Mouse (Mus musculus): ENCODE results near the gene Rgl1.
"Not testable (repeated sequence)": the region's sequence is repeated elsewhere in the genome, so short reads cannot be mapped to it uniquely, and the experiment has no call there.

The Rgl1 gene

DNA sequence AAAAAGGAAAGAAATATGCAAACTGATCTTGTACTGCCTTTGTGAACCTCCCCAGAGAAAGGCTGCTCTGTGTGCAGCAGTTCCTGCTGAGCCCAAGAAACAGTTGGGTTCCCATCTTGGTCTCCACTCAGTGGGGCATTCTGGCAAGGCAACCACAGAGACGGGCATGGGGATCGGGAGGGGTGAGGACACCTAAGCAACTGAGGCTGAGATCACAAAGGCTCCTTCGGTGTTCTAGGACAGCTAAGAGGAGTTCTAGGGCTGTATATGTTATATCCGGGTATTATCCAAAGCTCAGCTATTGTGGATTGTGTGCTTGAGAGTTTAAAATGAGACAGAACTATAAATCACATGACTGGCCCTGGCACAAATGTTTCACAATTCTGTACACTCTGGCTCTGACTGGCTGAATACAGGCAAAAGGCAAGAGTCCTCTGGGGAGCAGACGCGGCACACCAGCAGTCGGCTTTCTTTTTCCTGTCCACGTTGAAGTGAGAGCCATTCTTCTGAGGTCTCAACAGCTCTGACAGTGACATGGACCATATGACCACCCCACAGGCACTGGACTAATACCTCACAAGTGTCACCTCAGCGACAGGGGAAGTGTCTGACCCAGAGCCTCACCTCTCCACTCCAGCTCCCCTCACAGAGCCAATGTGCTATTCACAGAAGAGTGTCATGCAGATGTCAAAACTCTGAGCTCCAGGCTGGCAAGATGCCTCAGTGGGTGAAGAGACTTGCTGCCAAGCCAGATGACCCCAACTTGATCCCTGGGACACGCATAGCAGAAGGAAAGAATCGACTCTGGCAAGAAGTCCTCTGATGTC is 83.6 kb downstream of the Rgl1 start:
- in situ Hi-C loops (cut with MboI; ENCODE audit: low pct_unique_long_range_greater_than_20kb in 1 of 2, low sequenced_read_pairs in 2 of 2, unreplicated experiment in 1 of 2): no loop called here

DNA sequence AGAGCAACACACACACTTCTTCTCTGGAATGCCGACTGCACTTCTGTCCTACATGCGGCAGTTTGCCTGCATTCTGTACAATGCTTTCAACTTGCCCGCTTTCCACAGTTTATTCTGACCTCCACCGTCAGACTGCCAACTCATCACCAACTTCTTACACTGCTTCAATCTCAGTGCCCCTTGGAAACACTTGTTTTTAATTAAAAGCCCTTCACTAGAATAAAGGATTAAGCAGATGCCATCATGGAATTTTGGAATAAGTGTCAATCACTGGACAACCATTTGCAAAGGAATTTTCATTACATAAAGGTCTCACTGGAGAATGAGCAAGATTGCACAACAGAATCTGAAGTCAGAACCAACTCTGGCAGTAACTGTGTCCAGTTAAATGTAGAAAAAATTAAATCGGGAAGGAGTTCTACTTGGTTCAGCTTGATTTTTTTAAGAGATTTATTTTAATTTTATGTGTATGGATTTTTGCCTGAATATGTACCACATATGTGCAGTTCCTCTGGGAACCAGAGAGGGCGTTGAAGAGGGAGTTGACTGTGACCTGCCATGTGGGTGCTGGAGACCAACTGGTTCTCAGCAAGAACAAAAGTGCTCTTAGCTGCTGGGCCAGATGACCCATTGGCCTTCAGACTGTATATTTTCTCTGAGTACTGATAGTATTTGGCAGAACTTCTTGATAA is 84.3 kb downstream of the Rgl1 start:
- in situ Hi-C loops (cut with MboI; ENCODE audit: low pct_unique_long_range_greater_than_20kb in 1 of 2, low sequenced_read_pairs in 2 of 2, unreplicated experiment in 1 of 2): no loop called here

- in situ Hi-C loops (cut with MboI; ENCODE audit: low pct_unique_long_range_greater_than_20kb in 1 of 2, low sequenced_read_pairs in 2 of 2, unreplicated experiment in 1 of 2): no loop called here
Observed at GRCm38 (mm10) chr1:152681116-152681515, 85.0 kb downstream of the Rgl1 start.

DNA sequence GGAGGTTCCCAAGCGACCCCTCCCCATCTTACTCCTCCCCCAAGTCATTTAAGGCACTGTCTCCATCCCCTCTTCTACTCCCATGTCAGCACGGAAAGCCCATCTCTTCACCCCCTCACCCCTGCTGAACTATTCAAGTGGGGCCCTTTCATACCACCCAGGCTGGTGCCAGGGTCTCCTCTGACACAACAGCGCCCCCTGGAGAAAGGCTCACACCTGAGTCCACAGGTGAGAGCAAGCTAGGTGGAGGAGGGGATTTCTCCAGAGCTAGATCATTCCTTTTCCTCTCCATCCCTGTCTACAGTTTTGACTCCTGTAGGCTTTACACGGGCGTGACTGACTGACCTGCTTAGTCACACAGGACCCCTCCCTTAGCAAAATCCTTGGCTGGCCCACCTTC is 87.7 kb downstream of the Rgl1 start:
- in situ Hi-C loops (cut with MboI; ENCODE audit: low pct_unique_long_range_greater_than_20kb in 1 of 2, low sequenced_read_pairs in 2 of 2, unreplicated experiment in 1 of 2): no loop called here

DNA sequence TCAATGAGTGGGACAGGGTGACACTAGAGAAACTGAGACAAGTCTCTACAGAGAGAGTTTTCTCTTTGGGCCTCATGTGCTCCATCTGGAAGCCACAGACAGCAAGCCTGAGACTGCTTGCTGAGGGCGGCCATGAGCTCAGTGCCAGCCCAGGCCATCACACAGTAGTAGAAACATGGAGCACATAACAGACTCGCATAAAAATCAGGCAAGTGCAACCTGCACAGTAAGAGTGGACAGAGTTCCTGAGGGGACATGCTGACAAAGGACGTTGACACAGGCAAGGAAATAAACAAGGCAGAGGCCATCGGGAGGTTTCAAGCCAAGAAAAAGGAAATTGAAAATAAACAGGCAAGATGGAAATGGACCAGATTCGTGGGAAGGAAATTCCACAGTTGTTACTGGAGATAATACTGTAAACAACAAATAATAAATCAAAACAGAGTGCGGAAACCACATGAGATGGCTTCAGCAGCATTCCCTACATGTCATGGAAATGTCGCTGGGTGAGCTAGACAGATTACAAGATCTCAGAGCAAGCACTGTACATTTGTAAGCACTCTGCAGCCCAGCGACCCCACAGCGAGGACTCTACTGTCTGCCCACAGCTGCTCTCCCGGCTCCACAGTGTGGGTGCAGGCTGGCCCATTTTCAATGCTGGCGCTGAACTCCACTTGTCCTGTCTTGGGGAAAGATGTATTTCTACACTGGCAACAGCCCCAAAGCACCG is 88.5 kb downstream of the Rgl1 start:
- in situ Hi-C loops (cut with MboI; ENCODE audit: low pct_unique_long_range_greater_than_20kb in 1 of 2, low sequenced_read_pairs in 2 of 2, unreplicated experiment in 1 of 2): no loop called here

- in situ Hi-C loops (cut with MboI; ENCODE audit: low pct_unique_long_range_greater_than_20kb in 1 of 2, low sequenced_read_pairs in 2 of 2, unreplicated experiment in 1 of 2): no loop called here
Observed at GRCm38 (mm10) chr1:152669446-152670180, 96.5 kb downstream of the Rgl1 start.

- in situ Hi-C loops (cut with MboI; ENCODE audit: low pct_unique_long_range_greater_than_20kb in 1 of 2, low sequenced_read_pairs in 2 of 2, unreplicated experiment in 1 of 2): no loop called here
Observed at GRCm38 (mm10) chr1:152660436-152660835, 105.7 kb downstream of the Rgl1 start.

DNA sequence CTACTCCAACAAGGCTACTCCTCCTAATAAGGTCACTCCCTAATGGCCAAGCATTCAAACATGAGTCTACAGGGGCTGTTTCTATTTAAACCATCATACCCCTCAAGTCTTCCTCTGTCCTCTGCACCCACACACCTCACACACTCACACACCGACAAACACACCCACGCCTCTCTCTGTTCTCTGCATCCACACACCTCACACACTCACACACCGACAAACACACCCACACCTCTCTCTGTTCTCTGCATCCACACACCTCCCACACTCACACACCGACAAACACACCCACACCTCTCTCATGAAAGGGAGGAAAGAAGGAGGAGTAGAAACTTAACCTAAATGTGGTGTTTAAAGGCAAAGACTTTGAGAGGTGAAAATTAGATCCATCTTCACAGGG is 106.2 kb downstream of the Rgl1 start:
- in situ Hi-C loops (cut with MboI; ENCODE audit: low pct_unique_long_range_greater_than_20kb in 1 of 2, low sequenced_read_pairs in 2 of 2, unreplicated experiment in 1 of 2): no loop called here

DNA sequence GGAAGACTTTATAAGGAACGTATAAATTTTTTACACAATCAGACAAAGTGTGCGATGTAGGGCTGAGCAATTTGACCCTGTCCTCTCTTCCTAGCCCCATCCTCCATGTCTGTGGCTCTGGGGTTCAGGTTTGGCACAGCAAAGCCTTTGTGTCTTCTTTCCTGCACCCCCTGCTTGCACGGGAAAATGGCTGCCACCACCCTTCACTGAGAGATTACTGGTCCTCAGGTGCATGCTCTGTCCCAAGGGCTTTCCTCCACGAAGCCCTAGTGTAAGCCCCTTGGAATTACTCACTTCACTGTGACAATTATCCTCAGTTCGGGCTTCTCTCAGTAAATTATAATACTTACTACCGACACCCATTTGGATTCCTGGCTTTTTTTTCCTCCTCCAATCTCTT is 109.5 kb downstream of the Rgl1 start:
- in situ Hi-C loops (cut with MboI; ENCODE audit: low pct_unique_long_range_greater_than_20kb in 1 of 2, low sequenced_read_pairs in 2 of 2, unreplicated experiment in 1 of 2): no loop called here

- in situ Hi-C loops (cut with MboI; ENCODE audit: low pct_unique_long_range_greater_than_20kb in 1 of 2, low sequenced_read_pairs in 2 of 2, unreplicated experiment in 1 of 2): no loop called here
Observed at GRCm38 (mm10) chr1:152654851-152655250, 111.3 kb downstream of the Rgl1 start.

- in situ Hi-C loops (cut with MboI; ENCODE audit: low pct_unique_long_range_greater_than_20kb in 1 of 2, low sequenced_read_pairs in 2 of 2, unreplicated experiment in 1 of 2): no loop called here
Observed at GRCm38 (mm10) chr1:152651495-152651874, 114.7 kb downstream of the Rgl1 start.

DNA sequence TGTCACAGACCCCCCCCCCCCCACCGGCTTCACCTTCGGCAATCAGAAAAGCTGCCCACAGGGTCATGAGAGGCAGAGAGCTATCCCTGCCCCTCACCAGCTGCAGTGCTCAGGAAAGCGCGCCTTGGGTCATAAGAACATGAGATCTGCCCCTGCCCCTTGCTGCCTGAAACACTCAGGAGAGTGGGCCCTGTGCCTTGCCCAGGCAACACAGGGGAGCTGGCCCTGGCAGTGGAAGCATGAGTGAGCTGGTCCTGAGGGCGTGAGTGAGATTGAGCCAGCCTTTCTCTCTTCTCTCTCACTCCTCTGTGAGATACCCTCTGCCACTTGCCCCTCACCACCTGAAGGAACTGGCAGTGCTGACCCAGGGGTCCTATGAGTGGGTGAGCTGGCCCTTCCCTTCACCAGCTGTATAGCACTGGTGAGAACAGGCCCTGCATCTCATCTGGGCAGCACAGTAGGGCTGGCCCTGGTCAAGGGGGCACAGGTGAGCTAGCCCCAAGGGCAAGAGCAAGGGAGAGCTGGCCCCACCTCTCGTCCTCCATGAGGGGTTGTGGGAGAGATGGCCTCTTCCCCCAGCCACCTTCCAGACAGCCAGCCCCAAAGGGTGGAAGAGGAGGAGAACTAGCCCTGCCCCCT is 115.2 kb downstream of the Rgl1 start:
- in situ Hi-C loops (cut with MboI; ENCODE audit: low pct_unique_long_range_greater_than_20kb in 1 of 2, low sequenced_read_pairs in 2 of 2, unreplicated experiment in 1 of 2): no loop called here

DNA sequence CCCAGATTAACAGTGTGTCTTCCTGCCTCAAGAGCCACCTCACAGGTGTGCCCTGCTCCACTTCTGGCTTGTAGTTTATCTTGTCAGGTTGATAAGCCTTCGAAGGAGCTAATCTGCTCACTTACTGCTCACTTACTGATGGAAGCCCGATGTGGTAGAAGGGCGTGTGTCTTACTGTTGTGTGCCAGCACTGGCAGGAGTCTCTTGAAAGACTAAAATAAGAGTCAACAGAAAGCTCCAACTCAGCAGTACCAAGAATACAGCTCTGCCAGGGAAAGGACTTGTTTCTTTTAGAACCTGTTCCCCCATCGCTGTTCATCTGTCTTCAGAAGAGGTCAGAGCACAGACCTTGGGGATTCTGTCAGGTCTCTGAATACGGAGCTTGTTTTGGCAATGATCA is 118.1 kb downstream of the Rgl1 start:
- in situ Hi-C loops (cut with MboI; ENCODE audit: low pct_unique_long_range_greater_than_20kb in 1 of 2, low sequenced_read_pairs in 2 of 2, unreplicated experiment in 1 of 2): no loop called here

- in situ Hi-C loops (cut with MboI; ENCODE audit: low pct_unique_long_range_greater_than_20kb in 1 of 2, low sequenced_read_pairs in 2 of 2, unreplicated experiment in 1 of 2): not testable (repeated sequence)
Observed at GRCm38 (mm10) chr1:152642207-152642606, 123.9 kb downstream of the Rgl1 start.

- in situ Hi-C loops (cut with MboI; ENCODE audit: low pct_unique_long_range_greater_than_20kb in 1 of 2, low sequenced_read_pairs in 2 of 2, unreplicated experiment in 1 of 2): no loop called here
Observed at GRCm38 (mm10) chr1:152640195-152640981, 125.8 kb downstream of the Rgl1 start.

DNA sequence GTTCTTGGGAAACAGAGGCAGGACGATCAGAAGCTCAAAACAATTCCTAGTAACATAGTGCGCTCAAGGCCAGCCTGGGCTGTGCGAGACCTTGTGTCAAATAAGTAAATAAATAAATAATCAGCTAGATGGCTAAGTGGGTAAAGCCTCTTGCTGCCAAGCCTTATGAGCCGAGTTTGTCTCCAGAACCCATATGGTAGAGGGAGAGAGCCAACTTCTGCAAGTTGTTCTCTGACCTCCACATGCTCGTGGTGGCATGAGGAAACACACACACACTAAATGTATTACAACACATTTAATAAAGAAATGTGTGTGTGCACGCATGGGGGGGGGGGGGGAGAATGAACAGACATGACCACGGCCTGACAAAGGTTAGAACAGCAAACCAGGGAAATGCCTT is 126.8 kb downstream of the Rgl1 start:
- in situ Hi-C loops (cut with MboI; ENCODE audit: low pct_unique_long_range_greater_than_20kb in 1 of 2, low sequenced_read_pairs in 2 of 2, unreplicated experiment in 1 of 2): no loop called here

GRCm38 (mm10) chr1:152634638-152635037 is 131.5 kb downstream of the Rgl1 start:
- in situ Hi-C loops (cut with MboI; ENCODE audit: low pct_unique_long_range_greater_than_20kb in 1 of 2, low sequenced_read_pairs in 2 of 2, unreplicated experiment in 1 of 2): no loop called here

- in situ Hi-C loops (cut with MboI; ENCODE audit: low pct_unique_long_range_greater_than_20kb in 1 of 2, low sequenced_read_pairs in 2 of 2, unreplicated experiment in 1 of 2): loop anchor here in 1 of 2 experiments (10.0 kb wide), 1 partner anchor 115 kb away; no protein-coding TSS in a partner anchor
Observed at GRCm38 (mm10) chr1:152629780-152630179, 136.4 kb downstream of the Rgl1 start.
